Mouse (Mus musculus) T-cell, adult 2 months (primary cell): ENCODE data around the gene Slc4a3.

ENCODE experiments used
- DNase-seq: peaks from one replicate; pipeline ENCODE4 v3.0.0; 2022; ENCODE audit warnings: low spot score

Gene Slc4a3

DNA sequence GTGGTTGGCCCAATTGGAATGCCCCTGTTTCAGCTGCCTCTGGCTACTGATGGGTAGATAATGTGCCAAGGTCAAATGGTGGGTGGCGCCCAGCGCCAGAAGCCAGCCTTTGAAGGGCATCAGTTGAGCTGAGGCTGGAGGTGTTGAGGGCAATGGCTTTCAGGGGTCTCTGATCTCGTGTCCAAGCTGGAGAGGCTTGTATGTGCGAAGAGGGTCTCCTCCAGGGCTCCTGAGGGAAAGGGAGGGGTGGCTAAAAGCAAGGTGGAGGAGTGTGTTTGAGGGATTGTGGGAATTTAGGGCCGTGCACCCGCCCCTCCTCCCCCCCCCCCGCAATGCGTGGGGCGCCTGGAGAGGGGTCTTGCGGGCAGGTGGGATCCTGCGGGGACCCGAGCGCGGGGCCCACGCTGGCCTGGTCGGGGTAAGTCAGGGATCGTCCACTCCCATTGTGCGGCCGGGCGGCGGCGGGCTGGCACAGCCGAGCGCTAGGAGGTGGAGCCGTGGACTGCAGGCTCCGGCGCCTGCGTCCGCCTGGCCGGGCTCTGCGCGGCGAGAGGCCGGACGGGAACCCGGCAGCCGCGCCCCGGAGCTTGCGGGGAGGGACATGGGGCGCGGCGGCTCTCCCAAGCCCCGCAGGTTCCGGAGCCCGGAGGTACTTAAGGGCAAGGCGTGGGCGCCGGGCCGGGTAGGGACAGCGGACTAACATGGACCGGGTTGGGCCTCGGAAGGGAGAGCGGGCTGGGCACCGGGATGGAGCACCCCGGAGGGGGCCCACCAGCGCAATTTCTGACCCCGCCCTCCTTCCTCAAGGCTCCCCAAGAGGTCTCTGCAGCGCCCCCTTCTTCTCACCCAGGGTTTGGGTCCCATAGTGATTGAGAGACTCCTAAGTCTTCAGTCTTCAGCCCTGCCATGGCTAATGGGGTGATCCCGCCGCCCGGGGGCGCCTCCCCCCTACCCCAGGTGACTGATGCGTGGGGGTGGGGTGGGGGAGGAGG is at the start of gene Slc4a3:
Gene Slc4a3, plus strand, starts transcription at position 302 of the 992 bp plus-strand sequence.
- no peak for DNase-seq

DNA sequence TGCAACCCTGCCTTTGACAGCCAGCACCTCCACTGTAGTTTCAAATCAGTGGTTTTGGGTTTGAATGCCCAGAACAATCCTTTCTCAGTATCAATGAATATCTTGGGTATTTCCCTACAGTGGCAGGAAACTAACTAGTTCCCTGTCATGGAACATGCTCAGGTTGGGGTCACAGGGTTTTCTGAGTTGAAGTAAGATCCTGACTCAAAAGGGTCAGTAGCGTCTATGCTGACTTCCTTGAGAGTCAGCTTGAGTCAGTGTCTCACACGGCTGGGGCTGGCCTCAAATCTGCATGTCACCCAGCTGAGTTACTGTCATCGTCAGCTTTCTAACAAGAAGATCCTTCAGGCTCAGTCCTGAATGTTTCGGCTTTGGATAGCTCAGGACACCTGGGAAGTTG is 47.2 kb upstream of the Slc4a3 start:
- no peak for DNase-seq

DNA sequence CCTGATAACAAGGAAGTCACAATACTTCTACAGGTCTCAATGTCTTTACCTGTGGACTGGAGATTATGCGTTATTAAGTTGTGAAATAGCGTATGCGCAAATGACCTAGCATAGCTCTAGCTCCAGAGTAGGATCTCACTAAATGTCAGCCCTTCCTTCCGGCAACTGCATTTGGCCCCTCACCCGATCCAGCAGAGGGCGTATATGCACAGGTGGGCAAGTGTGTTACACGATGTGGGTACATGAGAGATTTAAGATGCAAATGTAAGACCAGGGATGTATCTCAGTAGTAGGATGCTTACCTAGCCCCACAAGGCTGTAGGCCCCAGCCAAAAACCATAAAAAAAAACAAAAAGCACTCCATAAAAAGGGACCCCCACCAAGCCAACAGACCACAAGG is 46.6 kb upstream of the Slc4a3 start:
- no peak for DNase-seq

DNA sequence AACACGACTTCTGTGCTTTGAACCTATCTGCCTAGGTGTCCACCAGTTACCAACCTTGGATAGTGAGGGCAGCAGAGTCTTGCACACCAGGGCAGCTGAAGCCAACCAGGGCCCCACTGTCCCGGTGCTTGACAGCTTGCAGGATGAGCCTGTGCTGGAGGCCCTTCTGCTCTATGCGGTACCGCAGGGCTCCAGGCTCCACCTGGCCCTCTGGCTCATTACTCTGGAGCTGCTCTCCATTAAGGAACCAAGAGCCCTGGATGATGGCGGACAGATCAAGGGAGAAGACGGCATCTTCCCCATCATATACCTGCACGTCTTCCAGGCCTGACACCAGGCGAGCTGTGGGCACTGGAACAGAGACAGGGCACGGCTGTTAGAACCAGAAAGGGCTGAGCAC is 44.2 kb upstream of the Slc4a3 start:
- no peak for DNase-seq

DNA sequence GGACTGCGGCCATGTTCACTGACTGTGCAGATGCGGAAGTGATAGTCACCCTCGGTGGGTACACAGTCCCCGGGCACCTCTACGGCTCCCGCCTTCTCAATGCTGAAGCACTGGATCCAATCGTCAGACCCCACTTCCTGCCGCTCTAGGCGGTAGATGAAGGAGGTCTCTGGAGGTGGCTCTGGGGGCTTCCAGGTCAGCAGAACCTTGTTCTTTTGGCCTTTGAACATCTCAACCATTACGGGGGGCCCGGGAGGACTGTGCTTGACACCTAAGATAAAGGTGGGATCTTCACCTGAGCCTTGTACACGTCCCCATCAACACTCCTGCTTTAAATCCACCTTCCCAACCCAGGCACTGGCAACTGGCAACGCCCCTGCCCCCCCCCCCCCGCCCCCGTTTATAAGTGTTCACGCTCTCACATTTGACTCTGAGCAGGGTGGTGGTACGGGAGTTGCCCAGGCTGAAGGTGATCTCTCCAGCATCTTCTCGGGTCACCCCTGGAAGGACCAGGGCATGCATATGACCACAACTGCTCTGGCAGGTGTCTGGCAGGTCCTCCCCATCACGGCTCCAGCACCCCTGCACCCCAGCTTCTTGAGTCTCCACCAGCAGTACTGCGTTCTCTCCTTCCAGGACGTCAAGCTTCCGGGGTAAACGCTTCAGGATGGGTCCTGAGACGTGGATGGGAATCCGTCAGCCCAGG is 43.0 kb upstream of the Slc4a3 start:
- no peak for DNase-seq

DNA sequence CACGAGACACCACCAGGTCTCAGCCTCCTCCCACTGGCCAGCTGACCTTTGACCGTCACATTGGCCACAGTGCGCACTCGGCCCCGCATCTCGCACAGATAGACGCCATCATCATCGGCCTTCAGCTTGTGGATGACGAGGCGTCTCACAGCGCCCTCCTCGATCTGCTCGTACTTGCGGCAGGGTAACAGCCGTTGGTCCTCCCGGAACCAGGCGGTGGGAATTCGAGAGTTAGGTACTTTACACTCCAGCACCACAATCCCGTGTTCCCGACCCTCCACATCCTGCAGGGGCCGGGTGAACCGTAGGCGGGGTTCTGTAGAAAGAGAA is 42.5 kb upstream of the Slc4a3 start:
- DNase-seq: no peak

DNA sequence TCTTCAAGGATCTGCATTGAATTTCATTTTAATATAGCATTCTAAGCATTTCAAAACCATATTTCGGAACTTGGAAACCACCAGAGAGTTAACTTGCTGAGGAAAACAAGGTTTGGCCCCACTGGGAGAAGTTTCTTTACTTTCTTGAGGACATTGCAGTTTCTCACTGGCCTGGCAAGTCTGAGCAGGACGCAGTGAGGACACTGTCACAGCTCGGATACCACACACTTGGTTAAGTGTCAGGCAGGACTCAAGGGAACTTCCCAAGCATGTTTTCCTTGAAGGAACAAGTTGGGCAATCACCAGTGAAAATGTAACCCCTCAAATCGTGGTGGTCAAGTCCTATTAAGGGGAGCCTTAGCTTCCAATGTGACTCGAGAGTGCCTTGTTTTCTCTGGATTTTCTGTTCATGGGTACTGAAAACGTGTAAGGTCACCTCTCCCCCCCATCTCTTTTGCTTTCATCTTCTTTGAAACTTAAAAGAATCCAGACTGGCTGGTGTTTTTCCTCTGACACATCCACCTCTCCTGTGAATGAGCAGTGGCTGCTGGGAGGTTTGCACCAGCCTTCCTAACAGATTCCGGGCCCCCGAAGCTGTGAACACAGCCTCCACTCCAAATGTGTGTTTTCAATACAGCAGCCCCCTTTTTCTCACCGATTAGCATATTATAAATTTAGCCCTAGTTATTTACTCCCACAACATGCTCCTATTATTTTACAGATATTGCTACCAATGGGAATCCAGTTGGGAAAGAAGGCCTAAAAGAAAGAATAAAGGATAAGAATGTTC is 41.6 kb upstream of the Slc4a3 start:
- no peak for DNase-seq

DNA sequence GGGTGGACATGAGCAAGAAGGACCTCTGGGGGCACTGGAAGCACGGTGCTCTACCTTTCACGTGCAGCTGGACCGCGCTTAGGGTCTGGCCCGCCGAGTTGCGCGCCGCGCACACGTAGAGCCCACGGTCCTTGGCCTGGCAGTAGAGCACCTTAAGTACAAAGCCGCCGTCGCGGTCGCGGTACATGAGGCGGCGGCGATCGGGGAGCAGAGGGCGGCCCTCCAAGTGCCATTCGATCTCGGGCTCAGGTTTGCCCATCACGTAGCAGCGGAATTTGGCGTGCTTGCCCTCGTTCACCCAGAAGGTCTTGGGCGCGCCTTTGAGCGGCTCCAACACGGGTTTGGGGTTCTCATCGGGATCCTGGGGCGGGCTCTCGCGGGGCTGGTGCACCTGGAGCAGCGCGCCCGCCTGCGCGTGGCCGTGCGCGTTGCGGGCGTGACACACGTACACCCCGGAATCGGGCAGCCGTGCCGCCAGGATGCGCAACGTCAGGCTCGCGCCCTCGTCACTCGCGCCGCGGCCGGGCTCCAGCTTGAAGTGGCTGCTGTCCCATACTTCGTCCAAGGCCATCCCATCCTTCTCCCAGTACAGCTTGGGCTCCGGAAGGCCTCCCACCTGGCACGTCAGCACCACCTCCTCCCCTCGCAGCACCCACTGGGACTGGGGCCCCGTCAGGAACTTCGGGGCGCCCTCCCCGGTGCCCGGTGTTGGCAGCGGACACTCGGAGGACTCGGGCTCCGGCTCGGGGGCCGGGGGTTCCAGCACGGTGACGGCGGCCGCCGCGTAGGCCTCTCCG is 40.7 kb upstream of the Slc4a3 start:
- peak; percentile 53 for DNase-seq

DNA sequence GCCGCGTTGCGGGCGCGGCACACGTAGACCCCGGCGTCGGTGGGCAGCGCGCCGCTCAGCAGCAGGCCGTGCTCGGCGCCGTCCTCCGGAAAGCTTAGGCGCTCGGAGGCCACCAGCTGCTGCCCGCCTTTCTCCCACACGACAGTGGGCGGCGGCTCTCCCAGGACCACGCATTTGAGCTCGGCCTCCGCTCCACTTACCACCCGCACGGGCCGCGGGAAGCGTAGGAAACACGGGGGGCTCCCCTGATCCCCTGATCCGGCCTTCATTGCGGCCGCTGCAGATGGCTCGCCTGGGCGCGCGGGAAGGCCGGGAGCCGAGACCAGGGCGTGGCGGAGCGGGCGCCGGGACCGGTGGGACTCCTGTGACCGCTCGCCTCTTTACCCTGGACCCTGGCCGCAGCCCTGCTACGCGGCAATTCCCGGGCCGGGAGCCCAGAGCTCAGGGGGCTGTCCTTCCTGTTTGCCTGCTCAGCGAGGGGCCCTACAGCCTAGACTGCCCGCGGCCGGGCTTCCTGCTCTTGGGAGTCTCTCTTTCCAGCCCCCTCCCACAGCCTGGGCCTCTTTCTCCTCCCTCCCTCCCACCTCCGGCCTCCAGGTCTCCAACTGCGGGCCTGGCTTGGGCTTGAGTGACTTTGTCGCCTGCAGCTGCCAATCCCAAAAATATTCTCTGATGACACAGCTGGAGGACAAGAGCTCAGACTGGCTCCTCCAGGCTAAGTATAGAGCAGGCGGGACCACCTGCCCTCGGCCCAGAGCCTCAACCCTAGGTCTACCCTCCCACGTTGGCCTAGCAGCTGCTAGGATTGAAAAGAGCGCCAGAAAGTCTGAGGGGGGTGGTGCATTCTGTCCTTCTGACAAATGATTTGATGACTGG is 39.9 kb upstream of the Slc4a3 start, which contains the start of gene Obsl1:
Gene Obsl1, minus strand, starts transcription at position 497 of the 876 bp plus-strand sequence.
- DNase-seq: no peak

DNA sequence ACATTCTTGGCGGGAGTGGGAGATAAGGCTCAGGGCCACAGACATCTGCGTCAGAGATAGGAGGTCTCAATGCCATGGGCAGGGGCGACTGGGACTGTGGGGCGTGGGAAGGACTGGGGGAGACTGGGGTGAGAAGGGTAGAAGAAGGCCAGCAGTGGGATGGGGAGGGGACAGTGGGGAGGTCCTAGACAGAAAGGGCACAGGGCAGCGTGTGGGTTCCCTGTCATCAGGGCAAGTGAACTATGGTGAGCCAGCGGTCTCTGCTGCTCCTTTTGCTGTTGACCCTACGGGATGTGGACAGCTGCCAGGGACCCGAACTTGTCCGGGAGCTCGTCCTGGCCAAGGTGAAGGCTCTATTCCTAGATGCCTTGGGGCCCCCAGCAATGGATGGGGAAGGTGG is 39.1 kb upstream of the Slc4a3 start, which contains the start of gene Inha:
Gene Inha, plus strand, starts transcription at position 72 of the 400 bp plus-strand sequence.
- no peak for DNase-seq

DNA sequence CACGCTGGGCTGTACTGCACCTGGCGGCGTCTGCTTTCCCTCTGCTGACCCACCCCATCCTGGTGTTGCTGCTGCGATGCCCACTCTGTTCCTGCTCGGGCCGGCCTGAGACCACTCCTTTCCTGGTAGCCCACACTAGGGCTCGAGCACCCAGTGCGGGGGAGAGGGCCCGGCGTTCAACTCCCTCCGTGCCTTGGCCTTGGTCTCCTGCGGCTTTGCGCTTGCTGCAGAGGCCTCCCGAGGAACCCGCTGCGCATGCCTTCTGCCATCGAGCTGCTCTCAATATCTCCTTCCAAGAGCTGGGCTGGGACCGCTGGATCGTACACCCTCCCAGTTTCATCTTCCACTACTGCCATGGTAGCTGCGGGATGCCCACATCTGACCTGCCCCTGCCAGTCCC is 36.5 kb upstream of the Slc4a3 start:
- DNase-seq: no peak

DNA sequence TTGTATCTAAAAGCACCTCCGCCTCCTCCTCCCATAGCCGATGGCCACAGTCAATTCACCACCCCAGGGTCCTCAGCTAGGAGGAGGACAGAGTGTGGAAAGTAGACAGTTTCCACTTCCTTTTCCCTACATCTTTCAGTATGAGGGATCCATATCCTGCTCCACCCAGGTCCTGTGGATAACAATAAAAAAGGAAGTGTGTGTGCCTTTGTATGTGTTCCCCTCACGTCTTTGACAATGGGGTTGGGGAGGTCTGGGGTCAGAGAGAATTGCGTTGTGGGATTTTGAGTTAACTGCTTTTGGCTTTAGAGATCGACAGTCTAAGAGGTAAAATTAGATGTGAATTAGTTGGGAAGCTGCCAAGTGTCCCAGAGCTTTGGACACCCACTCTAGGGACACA is 35.9 kb upstream of the Slc4a3 start:
- DNase-seq: no peak

DNA sequence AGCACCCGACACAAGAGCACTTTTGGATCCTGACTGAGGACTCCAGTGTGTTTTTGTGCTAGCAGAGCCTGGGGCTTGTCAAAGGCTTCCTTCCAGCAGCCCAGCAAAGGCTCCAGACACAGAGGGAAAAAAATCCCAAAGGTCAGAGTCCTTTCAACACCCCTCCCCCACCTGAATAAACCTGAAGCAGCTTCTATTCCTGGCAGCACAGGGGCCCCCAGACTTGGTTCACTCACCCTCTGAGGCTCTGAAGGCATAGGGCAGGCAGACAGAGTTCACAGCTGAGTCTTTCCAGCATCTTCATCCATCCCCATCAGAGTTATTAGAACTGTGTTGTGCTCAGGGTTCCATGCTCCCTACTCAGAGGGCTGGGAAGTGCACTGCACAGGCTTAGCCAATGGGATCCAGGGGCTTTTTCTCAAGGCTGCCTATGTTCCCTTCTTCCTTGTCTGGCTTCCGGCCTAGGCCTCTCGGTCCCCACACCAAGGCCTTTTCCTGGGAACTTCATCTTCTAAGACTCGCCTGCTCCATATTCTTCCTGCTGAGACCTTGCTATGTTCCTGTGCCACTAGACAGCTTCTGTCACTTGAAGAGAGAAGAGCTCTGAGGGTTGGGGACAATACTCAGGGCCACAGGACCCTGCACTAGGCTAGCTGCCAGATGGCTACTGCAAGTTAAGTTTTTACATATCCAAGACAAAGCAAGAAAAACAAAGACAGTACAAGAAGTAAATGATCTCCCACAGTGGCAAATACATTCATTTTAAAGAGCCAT is 34.4 kb upstream of the Slc4a3 start:
- DNase-seq: no peak

DNA sequence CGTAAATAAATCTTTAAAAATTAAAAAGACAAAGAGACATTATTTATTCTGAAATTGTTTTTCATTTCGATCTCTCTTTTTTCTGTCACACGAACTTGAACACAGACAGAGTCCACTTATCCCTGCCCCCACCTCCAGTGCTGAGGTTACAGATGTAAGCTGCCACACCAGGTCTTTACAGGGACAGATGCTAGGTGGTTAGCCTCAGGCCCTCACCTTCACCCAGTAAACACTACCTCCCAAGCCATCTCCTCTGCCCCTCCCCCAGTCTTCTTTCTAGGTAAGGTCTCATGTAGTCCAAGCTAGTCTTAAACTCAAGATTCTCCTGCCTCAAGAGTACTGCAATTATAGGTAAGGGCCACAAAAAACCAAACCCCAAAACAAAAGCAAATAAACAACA is 33.5 kb upstream of the Slc4a3 start:
- DNase-seq: no peak

DNA sequence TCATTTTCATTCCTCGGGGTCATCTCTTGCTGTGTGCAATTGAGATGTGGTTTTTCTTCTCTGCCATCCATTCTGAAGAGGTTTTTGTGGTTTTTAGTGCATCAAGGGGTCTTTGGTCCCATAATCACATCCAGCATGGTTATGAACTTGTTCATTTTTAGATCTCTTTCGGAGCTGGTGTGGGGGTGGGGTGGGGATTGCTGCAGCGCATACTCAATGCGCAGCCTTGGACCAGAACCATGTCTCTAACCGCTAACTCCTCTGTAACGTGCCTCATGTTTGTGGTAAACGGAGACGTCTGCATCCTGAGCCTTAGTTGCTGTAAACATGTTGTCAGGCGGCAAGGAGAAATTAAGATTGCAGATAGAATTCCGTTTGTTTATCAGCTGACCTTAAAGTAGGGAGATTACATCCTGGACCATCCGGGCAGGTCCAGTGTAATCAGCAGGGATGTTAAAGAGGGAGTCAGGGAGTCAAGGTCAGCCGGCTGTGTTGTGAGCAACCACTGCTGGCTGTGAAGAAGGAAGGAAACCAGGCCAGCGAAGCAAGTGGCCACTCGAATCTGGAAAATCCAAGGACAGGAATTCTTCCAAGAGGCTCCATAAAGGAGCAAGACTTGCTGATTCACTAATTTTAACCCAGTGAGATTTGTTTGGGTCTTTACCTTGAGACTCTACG is 29.2 kb upstream of the Slc4a3 start:
- DNase-seq: no peak

DNA sequence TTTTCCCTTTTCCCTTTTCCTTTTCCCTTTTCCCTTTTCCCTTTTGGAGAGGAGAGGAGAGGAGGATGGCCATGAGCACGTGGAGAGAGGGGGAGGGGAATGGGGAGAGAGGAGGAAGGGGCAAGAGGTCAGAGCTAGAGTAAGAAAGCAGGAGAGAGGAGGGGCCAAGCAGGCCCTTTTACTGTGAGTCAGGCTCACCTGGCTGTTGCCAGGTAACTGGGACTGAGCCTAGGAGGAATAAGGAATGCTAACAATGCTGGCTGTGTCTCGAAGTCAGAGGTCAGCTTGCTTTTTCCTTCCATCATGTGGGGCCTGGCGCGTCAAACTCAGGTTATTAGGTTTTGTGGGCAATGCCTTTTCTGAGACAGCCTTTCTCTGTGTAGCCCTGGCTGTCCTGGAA is 28.1 kb upstream of the Slc4a3 start:
- DNase-seq: no peak

DNA sequence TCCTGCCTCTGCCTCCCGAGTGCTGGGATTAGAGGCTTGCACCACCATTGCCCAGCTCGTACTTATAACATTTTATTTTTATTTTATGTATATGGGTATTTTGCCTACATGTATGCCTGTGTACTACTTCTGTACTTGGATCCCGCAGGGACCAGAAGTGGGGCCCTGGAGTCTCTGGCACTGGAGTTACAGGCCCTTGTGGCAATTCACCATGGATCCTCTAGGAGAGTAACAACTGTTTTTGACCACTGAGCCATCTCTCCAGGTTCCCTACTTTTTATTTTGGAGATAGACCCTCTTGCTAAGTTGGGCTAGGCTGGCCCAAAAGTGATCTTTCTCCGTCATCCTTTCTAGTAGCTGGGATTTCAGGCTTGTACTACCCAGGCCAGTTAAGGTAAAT is 27.6 kb upstream of the Slc4a3 start:
- DNase-seq: no peak

DNA sequence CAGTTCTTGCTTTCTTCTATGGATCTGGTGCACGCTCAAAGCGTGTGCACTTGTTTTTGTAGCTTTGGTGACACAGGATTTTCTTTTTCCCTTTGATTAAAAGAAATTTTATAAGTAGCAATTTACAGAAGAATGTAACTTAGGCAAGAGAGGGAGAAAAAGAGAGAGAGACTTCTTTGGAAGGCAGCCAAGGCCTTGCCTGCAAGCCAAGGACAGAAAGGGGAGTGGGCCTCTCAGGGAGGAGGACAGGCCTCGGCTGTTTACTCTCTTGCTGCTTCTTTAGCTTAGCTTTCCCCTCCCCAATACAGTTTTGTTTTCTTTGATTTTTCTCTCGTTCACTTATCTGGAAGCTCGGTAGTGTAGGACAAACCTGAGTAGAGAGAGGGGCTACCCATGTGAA is 26.5 kb upstream of the Slc4a3 start:
- DNase-seq: no peak

DNA sequence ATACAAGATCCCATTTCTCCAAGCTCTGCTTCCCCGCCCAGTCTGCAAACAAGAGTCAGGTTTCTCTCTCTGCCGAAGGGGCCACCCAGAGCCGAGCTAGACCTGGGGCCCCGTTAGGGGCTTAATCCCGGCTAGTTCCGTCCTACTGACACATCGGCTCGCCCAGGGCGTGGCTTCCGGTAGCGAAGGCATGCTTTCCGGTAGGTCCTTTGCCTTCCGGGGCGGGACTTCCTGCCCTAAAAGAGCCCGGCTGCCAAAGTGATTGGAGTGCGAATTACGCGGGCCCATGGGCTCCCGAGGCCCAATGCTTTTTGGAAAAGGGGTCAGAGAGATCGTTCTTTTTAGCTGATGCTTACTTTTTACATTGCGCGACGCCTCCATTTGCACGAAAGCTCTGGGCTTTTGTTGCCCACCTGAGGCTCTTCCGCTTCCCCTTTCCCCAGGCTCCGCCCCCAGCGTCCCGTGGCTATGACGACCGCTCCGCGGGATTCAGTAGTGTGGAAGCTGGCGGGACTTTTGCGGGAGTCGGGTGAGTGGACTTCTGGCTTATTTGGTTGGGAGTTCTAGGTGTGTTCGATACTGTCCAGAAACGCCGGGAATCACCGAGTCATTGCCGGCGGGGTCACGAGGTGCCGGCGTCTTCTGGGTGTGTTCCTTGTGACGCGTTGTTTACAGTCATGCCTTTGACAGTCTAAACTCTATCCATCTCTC is 24.6 kb upstream of the Slc4a3 start, which contains the start of gene Stk11ip:
Gene Stk11ip, plus strand, starts transcription at position 209 of the 711 bp plus-strand sequence.
- DNase-seq: peak; percentile 92
